Mouse (Mus musculus) urinary bladder, postnatal 14 days (tissue): ENCODE results near the gene Ttc33.
A peak's percentile ranks its signal among the peaks of the same experiment; 100 is the strongest.

ENCODE experiments used
- DNase-seq: peaks from one replicate; pipeline ENCODE4 v3.0.0; 2021; ENCODE audit warnings: low spot score

Gene Ttc33

DNA sequence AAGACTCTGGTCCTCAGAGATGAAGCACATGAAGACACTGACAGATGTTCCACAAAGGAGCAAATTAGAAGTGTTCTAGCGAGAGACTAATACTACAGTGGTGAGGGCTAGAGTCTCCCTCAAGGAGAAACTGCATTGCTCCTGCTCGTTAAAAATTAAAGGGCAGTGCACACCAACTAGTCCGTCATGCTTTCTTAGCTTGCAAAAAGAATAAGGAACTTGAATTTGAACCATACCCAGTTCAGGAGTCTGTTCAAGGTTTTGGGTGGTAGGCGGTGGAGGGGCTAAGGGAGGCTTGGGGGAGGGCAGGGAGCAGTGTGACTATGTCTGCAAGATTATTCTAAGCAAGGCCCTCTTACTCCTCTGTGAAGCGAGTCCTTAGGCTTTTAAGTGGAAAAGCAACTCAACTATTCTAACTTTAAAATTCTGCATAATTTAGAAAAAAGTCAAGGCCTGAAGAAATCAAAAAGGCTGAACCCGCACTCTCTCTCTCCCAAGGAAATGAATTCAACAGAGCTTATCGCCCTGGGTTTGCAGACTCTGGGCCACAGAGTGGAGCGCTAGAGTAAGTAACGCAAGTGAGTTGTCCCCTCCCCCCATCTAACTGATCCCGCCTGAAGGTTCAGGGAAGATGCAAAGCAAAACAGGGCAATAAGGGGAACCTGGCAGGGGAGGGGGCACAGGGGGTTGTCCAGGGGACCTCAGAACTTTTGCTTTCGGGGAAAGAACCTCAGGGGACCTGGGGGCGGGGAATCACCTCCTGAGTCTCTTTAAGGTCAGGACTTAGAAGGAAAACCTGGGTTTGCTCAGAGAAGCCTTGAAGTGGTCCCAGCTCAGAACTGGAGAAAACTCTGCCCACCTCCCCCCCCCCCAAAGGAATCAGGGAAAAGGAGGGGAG lies 56.2 kb downstream of the Ttc33 start:
- DNase-seq: peak; percentile 53

- peak; percentile 24 for DNase-seq
These were observed 57.1 kb downstream of the Ttc33 start for GRCm38 (mm10) chr15:5242241-5243035.

- DNase-seq: peak; percentile 26
These were observed 58.0 kb downstream of the Ttc33 start for GRCm38 (mm10) chr15:5243036-5243958.

GRCm38 (mm10) chr15:5243959-5244905 lies 58.9 kb downstream of the Ttc33 start, which contains the start of gene Ptger4:
Gene Ptger4, minus strand, starts transcription at chr15:5244187.
- peak; percentile 97 for DNase-seq

DNA sequence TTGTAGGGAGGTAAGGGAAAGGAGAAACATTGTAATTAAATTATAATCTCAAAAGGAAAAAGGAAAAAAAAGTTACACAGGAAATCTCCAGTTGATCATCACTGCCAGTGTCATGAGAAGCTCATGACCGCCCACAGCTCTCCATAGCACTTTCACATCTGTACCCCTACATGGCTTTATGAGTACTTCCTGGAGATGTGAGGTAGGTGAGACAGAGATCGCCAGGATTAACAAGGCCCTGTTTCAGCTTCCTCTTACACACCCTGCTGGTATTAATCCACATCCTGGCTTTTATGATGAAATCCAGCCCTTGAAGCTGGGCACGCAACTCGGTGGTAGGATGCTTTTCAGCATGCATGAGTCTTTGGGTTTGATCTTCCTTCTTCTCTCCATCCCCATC lies 64.9 kb downstream of the Ttc33 start:
- no peak for DNase-seq

DNA sequence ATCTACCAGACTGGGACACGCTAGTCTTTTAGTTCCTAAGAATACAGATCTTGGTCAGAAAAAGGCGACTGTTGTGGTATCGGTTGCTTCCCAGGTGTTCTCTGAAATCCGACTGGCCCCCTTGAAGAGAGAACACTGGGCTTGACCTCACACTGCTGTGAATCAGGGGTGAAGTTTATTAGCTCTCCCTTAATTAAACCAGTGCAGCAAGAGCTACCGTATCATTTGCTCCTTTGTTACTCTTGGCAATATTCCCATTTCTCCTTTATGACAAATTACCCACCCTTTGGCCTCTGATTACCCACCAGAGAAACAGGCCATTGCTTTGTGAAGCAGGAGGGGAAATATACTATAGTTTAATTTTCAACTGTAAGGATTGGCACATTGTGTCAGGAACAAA lies 74.9 kb downstream of the Ttc33 start:
- DNase-seq: no peak

DNA sequence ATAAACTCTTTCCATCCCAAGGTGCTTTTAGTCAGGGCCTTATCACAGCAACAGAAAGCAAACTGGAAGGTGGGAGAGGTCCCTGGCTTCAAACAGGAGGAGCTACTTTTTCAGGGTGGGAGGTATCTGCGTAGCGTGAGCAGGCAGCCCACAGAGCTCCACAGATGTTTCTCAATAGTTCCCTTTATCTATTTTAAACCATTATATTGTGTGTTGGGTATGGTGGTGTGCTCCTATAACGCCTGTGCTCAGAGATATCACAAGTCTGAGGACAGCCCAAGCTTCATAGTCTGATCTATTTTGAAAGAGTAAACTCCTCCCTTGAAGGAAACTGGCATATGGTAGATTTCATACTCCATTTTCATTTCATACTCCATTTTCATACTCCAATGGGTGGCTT lies 75.7 kb downstream of the Ttc33 start:
- no peak for DNase-seq

DNA sequence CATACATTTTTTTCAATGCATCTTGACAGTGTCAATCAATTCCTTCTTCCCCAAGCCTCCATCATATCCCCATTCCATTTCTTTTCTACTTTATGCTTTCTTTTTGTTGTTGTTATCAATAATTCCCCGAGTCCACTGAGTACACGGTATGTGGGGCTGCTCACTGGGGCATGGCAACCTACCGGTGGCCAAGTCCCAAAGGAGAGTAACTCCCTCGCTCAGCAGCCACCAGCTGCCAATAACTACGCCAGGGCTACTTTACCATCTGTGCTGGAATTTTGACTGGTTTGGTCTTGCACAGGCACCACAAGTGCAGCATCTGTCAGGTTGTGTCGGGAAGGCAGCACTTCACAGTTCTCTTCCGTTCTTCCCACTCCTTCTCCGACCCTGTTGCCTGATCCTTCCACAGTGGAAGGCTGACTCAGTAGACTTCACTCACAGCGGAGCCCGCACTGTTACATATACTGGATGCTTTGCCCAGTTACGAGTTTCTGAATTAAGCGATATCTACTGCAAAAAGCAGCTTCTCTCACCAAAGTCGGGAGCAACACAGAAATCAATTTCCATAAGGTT lies 76.9 kb downstream of the Ttc33 start:
- no peak for DNase-seq

DNA sequence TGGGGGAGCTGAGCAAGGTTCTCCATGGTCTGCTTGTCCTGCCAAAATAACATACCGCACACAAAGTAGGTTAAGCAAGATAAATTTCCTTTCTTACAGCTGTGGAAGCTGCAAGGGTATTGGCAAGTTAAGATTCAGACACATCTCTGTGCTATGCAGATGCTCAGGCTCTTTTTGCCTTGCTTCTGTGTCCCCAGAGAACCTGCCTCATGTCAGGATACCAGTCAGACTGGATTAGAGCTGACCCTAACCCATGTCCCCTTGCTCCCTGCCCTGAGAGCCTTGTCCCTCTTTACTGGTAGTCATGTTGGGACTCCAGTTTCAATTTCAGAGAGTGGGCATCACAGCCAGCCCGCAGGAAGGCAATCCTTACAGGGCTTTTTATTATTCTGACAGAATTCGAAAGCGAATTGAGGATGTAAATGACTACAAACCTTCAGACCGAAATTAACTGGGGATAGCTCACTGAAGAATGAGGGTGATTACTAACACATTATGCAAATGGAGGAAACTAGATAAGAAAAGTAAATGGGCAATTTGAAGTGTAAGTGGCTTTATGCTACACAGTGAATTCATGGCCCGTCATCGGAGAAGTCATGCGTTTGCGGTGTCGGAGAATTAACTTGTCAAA lies 77.7 kb downstream of the Ttc33 start:
- no peak for DNase-seq

DNA sequence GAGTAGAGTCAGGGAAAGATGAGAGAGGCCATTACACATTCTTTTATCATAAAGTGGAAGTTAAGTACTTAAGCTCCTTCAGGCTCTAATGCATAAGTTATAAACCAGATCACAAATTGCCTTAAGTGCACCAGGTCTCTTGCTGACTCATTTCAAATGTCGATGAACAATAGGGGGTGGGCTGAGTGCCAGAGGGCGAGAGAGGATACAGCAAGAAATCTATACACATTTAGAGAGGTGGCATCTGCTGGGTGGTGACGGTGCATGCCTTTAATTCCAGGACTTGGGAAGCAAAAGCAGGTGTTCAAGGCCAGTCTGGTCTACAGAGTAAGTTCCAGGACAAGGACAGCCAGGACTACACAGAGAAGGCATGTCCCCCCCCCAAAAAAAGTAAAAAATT lies 80.8 kb downstream of the Ttc33 start:
- DNase-seq: no peak
